Mouse (Mus musculus): ENCODE data around the gene Gm26620. TPM values are rescaled to one million over a fixed set of nuclear protein-coding genes. Genes with fewer than 3 reads are reported as not detected.

Gene Gm26620
- polyA plus RNA-seq (2014; fragmentation: Nextera tagmentation; extraction: Ambion mirVana) = 0.56 TPM in 1 of 2 replicates, not detected in the other

DNA sequence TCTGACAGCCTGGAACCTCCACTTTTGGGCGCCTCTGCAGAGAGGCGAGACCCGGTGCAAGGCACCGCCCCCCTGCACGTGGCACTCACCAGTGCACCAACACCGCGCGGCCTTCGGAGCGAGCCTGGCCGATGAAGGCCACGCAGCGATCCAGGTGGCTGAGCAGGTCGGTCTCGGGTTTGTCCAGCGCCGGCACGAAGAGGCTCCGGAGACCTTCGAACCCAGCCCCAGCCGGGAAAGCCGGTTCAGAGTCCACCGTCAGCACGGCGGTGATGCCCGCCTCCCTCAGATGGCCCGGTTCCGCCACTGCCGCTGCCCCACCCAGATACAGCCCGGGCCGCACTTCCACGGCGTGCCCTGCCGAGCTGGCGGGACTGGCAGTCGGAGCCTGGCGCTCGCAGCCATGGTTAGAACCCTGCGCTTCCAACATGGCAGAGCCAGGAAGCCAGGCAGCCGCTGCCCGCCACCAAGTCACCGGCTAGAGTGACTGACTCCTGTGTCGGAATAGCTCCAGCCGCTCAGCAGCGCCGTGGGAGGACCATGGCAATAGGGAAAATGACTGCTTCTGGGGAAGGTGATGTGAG lies at the start of gene Gm26620, which contains the start of gene Dusp12:
Gene Gm26620 (plus strand): TSS at position 88 of the 584 bp plus-strand sequence.
Gene Dusp12 (minus strand): TSS at position 563 of the 584 bp plus-strand sequence.
- Histone ChIP-seq H3K9me3 (ENCODE audit: control insufficient read depth, low read length) (no peaks in the 10 kb centered on the region), H3K4me1 (ENCODE audit: control insufficient read depth, insufficient read depth, low read length) (peaks cover 2% of the 10 kb centered on the region; the same call in 1 of the 2 replicates), H3K27ac (ENCODE audit: low read depth, low read length) (peak within 1 kb of the TSS; percentile 36; the same call in 1 of the 2 replicates), H3K36me3 (ENCODE audit: control insufficient read depth, insufficient read depth, low read length) (no peaks in the 10 kb centered on the region), H3K27me3 (ENCODE audit: control insufficient read depth, insufficient read depth, low read length) (no peaks in the 10 kb centered on the region), H3K4me3 (ENCODE audit: low read depth, low read length) (peak within 1 kb of the TSS; percentile 81), H3K4me2 (ENCODE audit: low read depth) (peak within 1 kb of the TSS; percentile 49), H3K9ac (ENCODE audit: low read length) (peak within 1 kb of the TSS; percentile 79)
- WGBS = under 1% methylated on average over 46 of the region's 46 CpGs
- ATAC-seq (ENCODE audit: insufficient read depth, low FRiP score, low TSS enrichment) (peak; percentile 91), DNase-seq (ENCODE audit: low spot score) (peak; percentile 89)

DNA sequence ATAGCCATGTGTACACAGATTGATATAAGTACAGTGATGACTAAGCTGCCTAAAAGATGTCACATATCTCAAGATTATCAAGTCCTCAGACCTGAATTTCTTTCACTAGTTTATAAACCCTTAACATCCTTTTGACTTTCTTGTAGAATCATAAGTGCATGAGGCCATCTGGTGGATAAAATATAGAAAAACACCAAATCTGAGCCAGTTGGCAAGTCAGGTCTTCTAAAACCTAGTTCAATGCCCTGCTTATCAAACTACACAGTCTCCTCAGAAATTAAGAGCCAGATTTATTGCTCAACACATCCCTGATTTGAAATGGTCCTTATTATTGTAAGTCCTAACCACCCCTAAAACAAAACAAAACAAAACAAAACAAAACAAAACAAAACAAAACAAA lies 45.2 kb upstream of the Gm26620 start:
- no peaks in the 10 kb centered on the region for H3K9me3 ChIP-seq (ENCODE audit: control insufficient read depth, low read length)
- ATAC-seq (ENCODE audit: insufficient read depth, low FRiP score, low TSS enrichment) (no peak), DNase-seq (ENCODE audit: low spot score) (peak; percentile 28)
- no peaks in the 10 kb centered on the region for H3K4me1 ChIP-seq (ENCODE audit: control insufficient read depth, insufficient read depth, low read length)
- H3K27me3 ChIP-seq (ENCODE audit: control insufficient read depth, insufficient read depth, low read length) = no peaks in the 10 kb centered on the region
- H3K36me3 ChIP-seq (ENCODE audit: control insufficient read depth, insufficient read depth, low read length) = no peaks in the 10 kb centered on the region
- no peak overlapping the region for H3K4me2 ChIP-seq (ENCODE audit: low read depth)
- H3K4me3 ChIP-seq (ENCODE audit: low read depth, low read length) = no peak overlapping the region
- no peak overlapping the region for H3K9ac ChIP-seq (ENCODE audit: low read length)
- H3K27ac ChIP-seq (ENCODE audit: low read depth, low read length) = no peak overlapping the region

DNA sequence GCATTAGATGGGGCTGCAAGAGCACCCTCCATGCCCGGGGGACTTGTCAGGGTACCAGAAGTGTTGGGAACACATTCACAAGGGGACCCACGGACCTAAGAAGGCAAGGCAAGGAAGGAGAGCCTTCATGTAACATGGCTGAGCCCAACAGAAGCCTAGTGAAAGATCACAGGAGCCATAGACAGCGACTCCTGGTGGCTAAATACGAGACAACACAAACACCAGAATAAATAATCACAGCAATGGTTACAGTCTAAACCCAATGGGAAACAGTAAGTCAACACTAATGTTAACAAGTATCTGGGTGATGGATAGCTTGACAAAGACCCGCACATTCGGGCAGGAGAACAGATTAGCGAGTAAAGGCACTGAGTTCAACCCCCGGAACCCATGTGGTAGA lies 40.5 kb upstream of the Gm26620 start:
- DNase-seq (ENCODE audit: low spot score) (peak; percentile 28), ATAC-seq (ENCODE audit: insufficient read depth, low FRiP score, low TSS enrichment) (no peak)
- Histone ChIP-seq H3K27ac (ENCODE audit: low read depth, low read length) (no peak overlapping the region), H3K4me1 (ENCODE audit: control insufficient read depth, insufficient read depth, low read length) (no peaks in the 10 kb centered on the region), H3K9me3 (ENCODE audit: control insufficient read depth, low read length) (no peaks in the 10 kb centered on the region), H3K36me3 (ENCODE audit: control insufficient read depth, insufficient read depth, low read length) (no peaks in the 10 kb centered on the region), H3K4me2 (ENCODE audit: low read depth) (no peak overlapping the region), H3K4me3 (ENCODE audit: low read depth, low read length) (no peak overlapping the region), H3K9ac (ENCODE audit: low read length) (no peak overlapping the region), H3K27me3 (ENCODE audit: control insufficient read depth, insufficient read depth, low read length) (no peaks in the 10 kb centered on the region)
- WGBS = 52% methylated on average over 8 of the region's 8 CpGs

DNA sequence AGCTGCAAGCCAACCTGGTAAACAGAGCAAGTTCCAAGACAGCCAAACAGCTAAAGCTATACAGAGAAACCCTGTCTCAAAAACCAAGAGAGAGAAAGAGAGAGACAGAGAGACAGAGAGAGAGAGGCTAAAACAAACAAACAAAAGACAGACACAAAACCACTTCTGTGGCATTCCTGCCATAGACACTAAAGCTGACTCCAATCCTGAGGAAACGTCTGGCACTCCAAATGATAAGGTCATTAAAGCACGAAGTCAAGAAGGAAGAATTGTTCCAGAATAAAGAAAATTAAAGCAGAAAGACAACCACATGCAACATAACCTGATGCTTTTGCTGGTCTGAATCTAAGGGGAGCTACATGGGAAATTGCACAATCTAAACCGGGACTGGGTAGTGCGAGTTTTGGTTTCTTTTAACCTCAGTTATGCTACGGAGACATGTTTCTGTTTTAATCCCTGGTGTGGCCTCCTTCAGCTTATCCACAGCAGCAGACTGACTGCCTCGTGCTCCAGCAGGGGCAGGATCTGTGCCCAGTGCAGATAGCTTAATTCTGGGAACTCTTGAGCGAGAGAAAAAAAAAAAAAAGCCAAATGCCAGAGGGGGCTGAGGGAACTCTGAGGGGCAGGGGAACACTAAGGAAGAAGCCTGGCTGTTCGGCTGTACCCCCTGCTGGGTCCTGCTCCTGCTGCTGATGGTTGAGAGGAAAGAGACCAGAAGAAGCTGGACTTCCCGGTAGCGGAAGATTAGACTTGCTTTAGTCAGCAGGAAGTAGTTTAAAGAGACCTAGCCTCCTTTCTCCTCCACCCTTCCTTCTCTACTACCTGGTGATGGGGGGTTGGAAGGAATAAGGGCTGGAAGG lies 39.2 kb upstream of the Gm26620 start:
- 52% methylated on average over 10 of the region's 10 CpGs for WGBS
- DNase-seq (ENCODE audit: low spot score) (no peak), ATAC-seq (ENCODE audit: insufficient read depth, low FRiP score, low TSS enrichment) (no peak)
- H3K27me3 ChIP-seq (ENCODE audit: control insufficient read depth, insufficient read depth, low read length) = no peaks in the 10 kb centered on the region
- no peak overlapping the region for H3K4me3 ChIP-seq (ENCODE audit: low read depth, low read length)
- no peaks in the 10 kb centered on the region for H3K36me3 ChIP-seq (ENCODE audit: control insufficient read depth, insufficient read depth, low read length)
- H3K4me1 ChIP-seq (ENCODE audit: control insufficient read depth, insufficient read depth, low read length) = no peaks in the 10 kb centered on the region
- no peak overlapping the region for H3K9ac ChIP-seq (ENCODE audit: low read length)
- H3K27ac ChIP-seq (ENCODE audit: low read depth, low read length) = no peak overlapping the region
- H3K9me3 ChIP-seq (ENCODE audit: control insufficient read depth, low read length) = no peaks in the 10 kb centered on the region
- no peak overlapping the region for H3K4me2 ChIP-seq (ENCODE audit: low read depth)

DNA sequence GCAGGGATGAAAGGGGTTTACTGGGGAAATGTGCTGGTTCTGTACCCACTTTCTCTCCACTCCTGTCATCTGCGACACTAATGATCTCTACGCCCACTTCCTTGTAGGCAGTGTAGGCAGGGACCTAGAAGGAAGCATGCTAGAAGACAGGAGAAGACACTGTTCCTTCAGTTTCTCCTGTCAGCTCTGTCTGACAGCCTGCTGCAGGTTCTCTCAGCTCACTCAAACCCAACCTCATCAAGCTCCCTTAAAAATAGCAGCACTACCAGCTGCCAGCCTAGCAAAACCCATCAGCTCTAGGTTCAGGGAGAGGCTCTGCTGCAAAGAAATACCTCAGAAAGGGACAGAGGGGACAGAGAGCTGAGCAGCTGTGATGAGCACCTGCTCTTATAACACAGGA lies 34.9 kb upstream of the Gm26620 start:
- Histone ChIP-seq H3K4me2 (ENCODE audit: low read depth) (no peak overlapping the region), H3K36me3 (ENCODE audit: control insufficient read depth, insufficient read depth, low read length) (no peaks in the 10 kb centered on the region), H3K27ac (ENCODE audit: low read depth, low read length) (no peak overlapping the region), H3K4me3 (ENCODE audit: low read depth, low read length) (no peak overlapping the region), H3K4me1 (ENCODE audit: control insufficient read depth, insufficient read depth, low read length) (no peaks in the 10 kb centered on the region), H3K9ac (ENCODE audit: low read length) (no peak overlapping the region), H3K9me3 (ENCODE audit: control insufficient read depth, low read length) (no peaks in the 10 kb centered on the region), H3K27me3 (ENCODE audit: control insufficient read depth, insufficient read depth, low read length) (no peaks in the 10 kb centered on the region)
- no peak for DNase-seq (ENCODE audit: low spot score)
- no peak for ATAC-seq (ENCODE audit: insufficient read depth, low FRiP score, low TSS enrichment)
- 89% methylated on average over 2 of the region's 2 CpGs for WGBS

DNA sequence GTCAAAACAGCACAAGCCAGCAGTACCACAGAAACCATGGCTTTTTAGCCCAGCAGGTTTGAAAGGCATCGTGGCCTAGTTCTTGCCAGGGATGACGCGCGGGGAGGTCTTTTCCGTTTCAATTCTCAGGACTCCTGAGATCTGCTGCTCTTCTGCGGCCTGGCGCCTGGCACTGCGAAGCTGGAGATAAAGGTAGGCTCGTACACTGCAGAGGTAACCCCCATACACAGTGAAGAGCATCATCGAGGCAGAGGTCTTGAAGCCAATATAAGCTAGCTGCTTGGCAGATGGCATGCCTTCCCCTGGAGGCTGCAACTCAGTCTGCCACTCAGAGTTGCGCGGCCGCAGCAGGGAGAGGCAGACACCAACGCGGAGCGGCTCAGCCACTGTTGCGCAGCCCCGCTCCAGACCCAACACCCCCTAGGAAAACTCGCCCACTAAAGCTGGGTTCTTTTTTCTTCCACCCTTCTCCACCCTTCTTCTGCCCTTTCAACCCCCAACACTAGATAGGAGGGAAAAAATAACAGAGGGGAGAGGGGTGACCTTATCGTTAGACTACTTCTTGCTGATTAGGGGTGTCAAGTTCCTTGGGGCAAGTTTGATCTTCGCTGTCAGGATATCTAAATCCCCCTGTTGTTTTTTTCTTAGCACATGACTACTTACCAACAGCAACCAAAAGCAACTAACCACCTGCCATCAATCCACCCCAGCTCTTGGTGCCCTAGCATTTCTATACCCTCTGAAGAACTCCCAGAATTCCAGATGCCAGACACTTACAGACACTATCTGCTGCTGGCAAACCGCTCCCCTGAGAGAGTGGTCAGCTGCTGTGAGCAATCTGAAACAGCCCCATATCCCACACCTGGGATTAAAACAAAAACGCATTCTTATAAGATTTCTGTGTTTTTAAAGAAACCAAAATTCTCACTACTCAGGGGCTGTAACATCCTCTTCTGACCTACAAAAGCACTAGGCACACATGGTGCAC lies 33.9 kb upstream of the Gm26620 start:
- no peak overlapping the region for H3K4me3 ChIP-seq (ENCODE audit: low read depth, low read length)
- no peaks in the 10 kb centered on the region for H3K4me1 ChIP-seq (ENCODE audit: control insufficient read depth, insufficient read depth, low read length)
- no peaks in the 10 kb centered on the region for H3K27me3 ChIP-seq (ENCODE audit: control insufficient read depth, insufficient read depth, low read length)
- ATAC-seq (ENCODE audit: insufficient read depth, low FRiP score, low TSS enrichment) = no peak
- H3K36me3 ChIP-seq (ENCODE audit: control insufficient read depth, insufficient read depth, low read length) = no peaks in the 10 kb centered on the region
- no peak overlapping the region for H3K9ac ChIP-seq (ENCODE audit: low read length)
- DNase-seq (ENCODE audit: low spot score) = no peak
- H3K4me2 ChIP-seq (ENCODE audit: low read depth) = no peak overlapping the region
- no peaks in the 10 kb centered on the region for H3K9me3 ChIP-seq (ENCODE audit: control insufficient read depth, low read length)
- 92% methylated on average over 23 of the region's 23 CpGs for WGBS
- H3K27ac ChIP-seq (ENCODE audit: low read depth, low read length) = no peak overlapping the region

DNA sequence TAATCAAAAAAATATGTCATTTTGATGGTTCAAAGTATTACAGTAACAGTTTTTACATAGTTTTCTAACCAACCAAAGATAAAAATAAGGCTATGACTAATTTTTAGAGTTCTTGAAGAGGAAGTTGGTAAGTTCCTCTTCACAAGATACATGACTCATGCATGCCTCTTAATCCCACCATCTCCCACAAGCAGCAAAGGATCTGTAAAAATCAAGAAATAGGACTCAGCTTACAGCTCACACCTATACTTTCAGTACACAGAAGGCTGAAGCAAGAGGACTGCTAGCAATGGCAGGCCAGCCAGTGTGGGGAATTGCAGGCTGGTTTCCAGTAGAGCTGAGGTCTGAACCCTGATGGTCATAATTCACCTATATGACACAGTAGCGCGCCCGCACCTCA lies 31.3 kb upstream of the Gm26620 start:
- H3K36me3 ChIP-seq (ENCODE audit: control insufficient read depth, insufficient read depth, low read length) = no peaks in the 10 kb centered on the region
- H3K4me1 ChIP-seq (ENCODE audit: control insufficient read depth, insufficient read depth, low read length) = no peaks in the 10 kb centered on the region
- no peak overlapping the region for H3K27ac ChIP-seq (ENCODE audit: low read depth, low read length)
- H3K4me2 ChIP-seq (ENCODE audit: low read depth) = no peak overlapping the region
- WGBS = 86% methylated on average over 3 of the region's 3 CpGs
- no peaks in the 10 kb centered on the region for H3K9me3 ChIP-seq (ENCODE audit: control insufficient read depth, low read length)
- ATAC-seq (ENCODE audit: insufficient read depth, low FRiP score, low TSS enrichment) (no peak), DNase-seq (ENCODE audit: low spot score) (no peak)
- no peak overlapping the region for H3K4me3 ChIP-seq (ENCODE audit: low read depth, low read length)
- H3K27me3 ChIP-seq (ENCODE audit: control insufficient read depth, insufficient read depth, low read length) = no peaks in the 10 kb centered on the region
- H3K9ac ChIP-seq (ENCODE audit: low read length) = no peak overlapping the region

DNA sequence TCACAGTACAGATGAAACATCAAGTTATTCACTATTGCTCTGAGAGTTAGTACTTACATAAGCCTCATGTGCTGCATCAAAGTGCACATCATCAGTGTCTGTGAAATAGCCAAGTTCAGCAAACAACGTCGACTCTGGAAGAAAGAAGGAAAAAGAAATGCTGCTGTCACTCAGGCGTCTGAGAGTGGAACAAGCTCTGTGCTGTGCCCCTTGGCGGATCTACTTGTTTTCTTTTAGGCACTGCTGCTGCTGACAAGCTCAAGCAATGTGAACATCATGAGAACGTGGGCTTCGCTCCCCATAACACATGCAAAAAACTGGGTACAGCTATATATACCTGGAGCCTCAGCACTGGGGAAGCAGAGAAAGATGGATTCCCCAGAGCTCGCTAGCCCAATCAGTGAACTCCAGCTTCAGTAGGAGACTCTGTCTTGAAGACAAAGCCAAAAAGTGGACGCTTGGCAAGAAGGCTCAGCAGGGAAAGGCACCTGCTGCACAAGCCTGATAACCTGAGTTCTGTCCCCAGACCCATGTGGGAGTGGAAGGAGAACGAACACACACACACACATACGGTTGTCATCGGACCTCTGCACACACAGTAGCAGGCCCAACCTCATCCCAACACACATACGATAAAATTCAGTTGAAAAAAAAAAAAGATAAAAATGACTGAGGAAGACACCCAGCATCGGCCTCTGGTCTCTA lies 29.7 kb upstream of the Gm26620 start:
- H3K4me2 ChIP-seq (ENCODE audit: low read depth) = no peak overlapping the region
- no peak for DNase-seq (ENCODE audit: low spot score)
- H3K4me3 ChIP-seq (ENCODE audit: low read depth, low read length) = no peak overlapping the region
- no peaks in the 10 kb centered on the region for H3K9me3 ChIP-seq (ENCODE audit: control insufficient read depth, low read length)
- no peaks in the 10 kb centered on the region for H3K36me3 ChIP-seq (ENCODE audit: control insufficient read depth, insufficient read depth, low read length)
- no peak overlapping the region for H3K9ac ChIP-seq (ENCODE audit: low read length)
- H3K27me3 ChIP-seq (ENCODE audit: control insufficient read depth, insufficient read depth, low read length) = no peaks in the 10 kb centered on the region
- ATAC-seq (ENCODE audit: insufficient read depth, low FRiP score, low TSS enrichment) = no peak
- no peaks in the 10 kb centered on the region for H3K4me1 ChIP-seq (ENCODE audit: control insufficient read depth, insufficient read depth, low read length)
- H3K27ac ChIP-seq (ENCODE audit: low read depth, low read length) = no peak overlapping the region
- 90% methylated on average over 13 of the region's 13 CpGs for WGBS
